Mouse (Mus musculus): Measurements from ENCODE around the gene Usp13. TPM values are rescaled to one million over a fixed set of nuclear protein-coding genes. Genes with fewer than 3 reads are reported as not detected.

Gene Usp13
- 10 to 100 TPM; 18.7 to 22.9 (median 20.5) TPM for total RNA-seq (2022)

DNA sequence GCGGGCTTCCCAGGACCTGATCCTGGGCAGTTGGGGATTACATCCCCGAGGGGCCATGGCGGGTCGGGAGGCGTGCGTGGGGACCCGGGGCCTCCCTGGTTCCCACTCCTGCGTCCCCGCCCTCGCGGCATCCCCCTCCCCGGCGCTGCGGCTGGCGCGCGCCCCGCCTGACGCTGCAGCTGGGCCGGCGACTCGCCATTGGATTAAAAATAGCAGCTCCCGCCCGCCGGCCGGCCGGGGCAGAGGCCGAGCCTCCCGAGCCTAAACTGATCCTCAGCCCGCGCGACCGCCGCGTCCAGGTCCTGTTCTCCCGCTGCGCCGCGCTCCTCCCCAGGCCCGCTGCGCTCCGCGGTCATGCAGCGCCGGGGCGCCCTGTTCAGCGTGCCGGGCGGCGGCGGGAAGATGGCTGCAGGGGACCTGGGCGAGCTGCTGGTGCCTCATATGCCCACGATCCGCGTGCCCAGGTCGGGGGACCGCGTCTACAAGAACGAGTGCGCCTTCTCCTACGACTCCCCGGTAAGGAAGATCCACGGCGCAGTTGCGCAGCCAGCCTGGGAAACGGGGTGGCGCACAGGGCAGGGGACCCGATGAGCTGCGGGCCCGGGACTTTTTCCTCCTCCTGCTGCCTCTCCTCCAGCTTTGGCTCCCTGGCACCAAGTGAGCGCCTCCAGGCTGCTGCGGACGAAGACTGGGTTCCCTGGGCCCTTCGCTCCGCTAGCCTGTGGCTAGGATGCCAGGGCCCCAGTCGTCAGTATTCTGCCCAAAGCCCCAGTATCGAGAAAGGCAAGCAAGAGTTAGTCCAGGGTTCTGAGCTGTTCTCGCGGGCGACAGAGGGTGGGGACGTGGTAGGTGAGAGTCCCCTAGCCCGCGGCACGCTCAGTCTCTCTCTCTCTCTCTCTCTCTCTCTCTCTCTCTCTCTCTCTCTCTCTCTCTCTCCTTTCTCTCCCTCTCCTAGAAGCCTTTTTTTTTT lies at the start of gene Usp13:
Usp13 (plus strand) TSS at position 190 of the 970 bp plus-strand sequence.
- DNase-seq (ENCODE audit: low spot score in 2 of 2) = peak; percentile 31 to 54

DNA sequence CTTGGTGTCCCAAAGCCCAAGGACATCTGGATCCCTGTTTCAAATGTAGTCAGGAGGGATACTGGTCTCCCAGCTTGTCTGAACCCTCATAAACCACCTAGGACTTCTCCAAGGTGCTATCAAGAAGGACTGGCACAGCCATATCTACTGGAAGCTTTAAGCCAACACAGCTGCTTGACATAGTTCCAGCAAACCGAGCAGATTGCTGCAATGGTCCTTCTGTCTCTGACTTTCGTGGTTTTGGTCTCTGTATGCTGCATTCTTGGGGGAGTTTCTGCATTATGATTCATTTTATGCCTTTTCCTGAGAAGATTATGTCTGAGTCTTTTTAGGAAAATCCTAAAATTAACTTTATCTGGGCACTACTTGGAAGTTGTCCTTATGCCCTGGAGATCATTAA lies 46.6 kb upstream of the Usp13 start:
- DNase-seq (ENCODE audit: low spot score in 2 of 2) = no peak

DNA sequence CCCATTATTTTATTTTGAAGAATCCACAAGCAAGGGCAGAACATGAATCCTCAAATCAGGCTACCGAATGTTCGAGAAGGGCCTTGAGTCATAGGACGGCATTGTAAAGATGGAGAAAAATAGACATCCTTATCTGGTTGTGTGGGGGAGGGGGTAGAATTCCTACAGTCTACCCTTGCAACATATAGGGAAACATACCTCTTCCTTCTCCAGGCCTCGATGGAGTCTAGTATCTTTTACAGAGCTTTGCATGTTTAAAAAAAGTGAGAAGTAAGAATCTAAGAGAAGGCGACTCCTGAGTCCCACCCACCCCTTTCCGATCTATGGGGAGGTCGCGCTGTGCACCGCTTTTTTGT lies 367 bp upstream of the Usp13 start:
- no peak for DNase-seq (ENCODE audit: low spot score in 2 of 2)

DNA sequence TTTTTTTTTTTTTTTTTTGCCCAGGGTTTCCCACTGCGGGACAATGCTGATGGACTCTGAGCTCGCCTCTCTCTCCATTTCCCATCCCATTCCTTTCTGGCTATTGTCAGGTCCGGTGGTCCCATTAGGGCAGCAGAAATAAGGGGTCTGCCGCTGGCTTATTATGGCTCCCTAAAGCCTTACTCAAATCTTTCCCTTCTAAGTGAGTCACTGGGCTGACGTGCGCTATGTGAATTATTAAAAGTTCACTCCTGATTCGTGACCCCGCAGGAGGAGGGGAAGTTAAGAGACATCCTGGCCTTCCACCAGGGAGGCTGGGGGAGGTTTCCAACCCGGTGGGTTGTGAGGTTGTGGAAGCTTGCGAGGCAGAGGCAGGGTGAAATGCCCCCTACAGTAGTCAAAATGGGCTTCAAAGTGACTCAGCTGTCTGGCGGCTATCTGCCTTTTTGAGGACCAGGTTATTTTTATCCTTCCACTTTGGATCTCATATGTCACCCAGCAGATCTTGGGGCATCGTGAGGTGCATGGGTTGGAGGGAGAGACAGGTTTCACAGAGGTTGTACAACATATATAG lies 1.1 kb downstream of the Usp13 start:
- no peak for DNase-seq (ENCODE audit: low spot score in 2 of 2)

DNA sequence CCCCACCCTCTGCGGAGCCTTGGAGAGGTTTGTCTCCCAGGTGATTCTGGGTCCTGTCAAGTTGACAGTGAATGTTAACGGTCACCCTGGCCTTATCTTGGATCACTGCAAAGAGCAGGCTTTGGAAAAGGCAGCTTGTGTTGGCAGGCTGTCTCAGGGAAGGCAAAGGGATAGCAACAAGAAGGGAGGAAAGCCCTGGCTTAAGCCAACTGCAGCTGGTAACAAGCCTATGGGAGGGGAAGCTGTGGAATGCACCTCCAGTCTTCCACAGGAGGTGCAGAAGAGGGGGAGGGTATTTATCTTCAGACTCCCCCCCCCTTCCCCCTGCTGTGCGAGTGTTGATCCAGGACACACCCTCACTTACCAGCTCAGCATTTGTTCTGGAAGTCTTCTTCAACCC lies 5.3 kb downstream of the Usp13 start:
- no peak for DNase-seq (ENCODE audit: low spot score in 2 of 2)

DNA sequence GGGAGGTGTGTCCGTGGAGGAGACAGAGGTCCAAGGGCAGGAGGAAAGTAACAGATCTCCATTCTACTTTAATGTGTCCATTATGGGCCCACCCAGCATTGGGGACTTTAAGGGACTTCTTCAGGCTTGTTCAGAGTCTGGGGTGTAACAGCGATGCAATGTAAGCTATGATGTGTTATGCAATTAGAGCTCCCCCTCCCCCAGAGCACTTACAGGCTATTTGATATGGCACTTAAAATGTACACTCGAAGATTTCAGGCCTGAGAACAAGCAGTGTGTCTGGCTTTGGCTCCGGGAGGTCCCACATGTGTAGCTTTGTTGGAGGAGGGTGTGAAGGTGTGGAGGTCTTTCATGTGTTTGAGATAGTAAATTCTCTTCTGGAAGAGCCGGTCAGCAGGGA lies 7.6 kb downstream of the Usp13 start:
- no peak for DNase-seq (ENCODE audit: low spot score in 2 of 2)

DNA sequence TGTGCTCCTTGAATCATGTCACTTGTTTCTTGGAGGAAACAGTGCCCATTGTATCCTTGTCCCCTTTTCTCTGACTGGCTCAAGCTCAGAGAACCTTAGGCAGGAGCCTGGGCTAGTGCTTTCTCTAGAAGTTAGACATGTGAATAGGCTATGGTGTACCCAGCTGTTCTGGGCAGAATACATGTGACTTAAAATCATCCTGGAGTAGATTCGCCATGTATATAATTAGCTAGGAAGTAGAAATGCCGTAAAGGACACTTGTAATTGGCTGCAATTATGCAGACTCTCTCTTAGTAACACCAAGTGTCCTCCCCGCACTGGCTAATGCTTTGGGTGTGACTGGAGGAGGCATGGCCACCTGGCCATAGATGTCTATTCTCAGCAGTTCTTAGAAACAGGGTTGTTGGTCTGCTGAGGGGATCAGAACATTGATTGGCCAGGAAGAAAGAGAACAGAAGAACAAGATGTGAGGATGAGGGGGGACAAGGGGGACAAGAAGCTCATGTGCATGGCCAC lies 8.7 kb downstream of the Usp13 start:
- DNase-seq (ENCODE audit: low spot score in 2 of 2) = no peak

DNA sequence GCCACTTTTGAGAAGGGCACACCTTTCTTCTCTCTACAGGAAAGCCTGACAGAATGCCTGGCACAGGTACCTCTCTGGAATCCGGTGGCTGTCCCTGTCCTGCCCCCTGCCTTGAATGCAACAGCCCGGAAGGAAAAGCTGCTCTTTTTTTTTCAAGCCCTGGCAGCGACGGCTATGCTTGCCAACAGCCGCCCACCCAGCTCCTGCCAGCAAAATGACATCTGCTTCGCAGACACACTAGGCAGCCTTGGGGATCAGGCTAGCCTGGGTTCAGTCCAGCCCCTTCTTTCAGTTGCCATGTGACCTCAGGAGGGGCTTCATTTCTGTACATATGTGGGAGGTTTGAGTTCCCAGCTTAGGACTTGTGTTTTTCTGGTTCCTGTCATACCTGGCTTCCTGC lies 9.4 kb downstream of the Usp13 start:
- peak; percentile 37 to 64 for DNase-seq (ENCODE audit: low spot score in 2 of 2)

DNA sequence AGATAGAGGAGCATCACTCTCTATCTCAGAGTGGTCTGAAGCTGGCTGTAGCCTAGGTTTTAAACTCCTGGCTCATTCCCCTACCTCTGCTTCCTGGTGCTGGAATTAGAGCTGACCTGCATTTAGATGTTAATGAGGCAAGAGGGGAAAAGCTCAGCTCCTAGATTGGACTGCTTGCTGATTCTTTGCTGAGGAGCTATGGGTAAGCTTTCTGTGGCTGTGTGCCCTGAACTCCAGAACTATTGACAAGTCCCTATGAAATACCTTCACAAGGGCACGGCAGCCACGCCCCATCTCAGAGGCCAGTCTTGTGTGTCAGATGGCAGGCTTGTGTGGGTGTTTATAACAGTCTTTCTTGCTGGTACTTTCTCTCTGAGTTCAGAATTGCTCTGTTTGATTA lies 16.5 kb downstream of the Usp13 start:
- no peak for DNase-seq (ENCODE audit: low spot score in 2 of 2)

DNA sequence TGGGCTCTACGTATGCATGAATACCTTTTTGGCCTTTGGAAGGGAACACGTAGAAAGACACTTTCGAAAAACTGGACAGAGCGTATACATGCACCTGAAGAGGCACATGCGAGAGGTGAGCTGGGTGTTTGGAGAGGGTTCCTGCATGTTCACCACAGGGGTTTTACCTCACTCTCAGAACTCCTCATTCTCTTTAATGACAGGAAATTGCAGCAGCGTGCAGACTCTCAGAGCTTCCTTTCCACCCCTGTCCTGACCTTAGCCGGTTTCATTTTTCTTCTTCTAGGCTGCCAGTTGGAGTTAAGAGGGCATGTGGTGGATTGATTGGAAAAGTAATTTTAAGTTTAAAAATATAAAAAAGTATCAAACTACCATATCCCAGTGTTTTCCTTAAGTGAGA lies 20.5 kb downstream of the Usp13 start:
- DNase-seq (ENCODE audit: low spot score in 2 of 2) = no peak

DNA sequence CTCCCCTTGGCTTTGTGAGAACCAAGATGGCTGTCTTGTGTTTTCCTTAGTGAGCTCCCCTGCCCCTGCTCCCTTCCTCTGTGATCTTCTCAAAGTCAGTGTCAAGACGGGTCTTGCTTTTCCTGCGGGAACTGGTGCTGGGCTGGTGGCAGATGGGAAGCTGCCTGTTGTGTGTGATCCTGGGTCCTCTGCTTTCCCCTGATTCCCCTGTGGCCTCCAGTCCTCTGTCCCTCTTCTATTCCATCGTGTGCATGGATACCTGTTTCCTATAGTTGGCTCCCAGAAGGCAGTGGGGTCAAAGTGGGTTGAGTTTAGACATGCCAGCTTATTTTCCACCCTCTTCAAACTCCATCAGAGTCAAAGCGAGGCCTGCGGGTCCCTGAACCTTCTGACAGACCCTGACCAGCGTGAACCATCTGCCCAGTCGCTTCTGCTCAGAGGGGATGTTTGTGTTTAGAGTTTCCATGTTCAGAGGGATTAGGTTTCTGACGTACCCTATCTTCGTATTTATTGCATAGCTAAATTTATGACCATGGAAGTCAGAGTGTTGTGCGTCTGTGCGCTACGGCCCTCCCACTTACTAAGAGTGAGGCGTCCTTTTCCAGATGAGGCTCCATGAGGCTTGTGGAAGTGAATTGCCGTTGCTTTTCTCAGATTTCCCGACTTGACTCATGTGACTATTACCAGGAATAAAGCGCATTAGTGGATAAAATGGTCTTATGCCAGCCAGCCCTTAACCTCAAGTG lies 39.2 kb downstream of the Usp13 start:
- DNase-seq (ENCODE audit: low spot score in 2 of 2) = no peak

DNA sequence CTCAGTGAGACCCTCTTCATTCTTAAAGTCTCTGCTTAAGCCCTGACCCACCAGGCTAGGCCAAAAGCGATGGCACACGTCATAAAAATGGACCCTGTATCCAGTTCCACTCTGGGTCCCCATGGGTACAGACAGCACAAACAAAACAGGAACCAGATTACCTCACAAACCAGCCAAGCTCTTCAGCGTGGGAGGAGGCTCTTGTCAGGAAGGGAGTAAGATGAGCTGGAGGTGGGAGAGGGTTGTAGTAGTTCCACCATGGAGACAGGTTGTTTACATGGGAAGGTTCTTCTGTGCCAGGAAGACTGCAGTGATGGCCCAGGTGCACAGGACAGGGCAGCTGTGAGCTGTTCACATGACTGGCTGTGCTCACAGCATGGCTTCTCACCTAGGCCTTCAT lies 53.7 kb downstream of the Usp13 start:
- DNase-seq (ENCODE audit: low spot score in 2 of 2) = no peak

DNA sequence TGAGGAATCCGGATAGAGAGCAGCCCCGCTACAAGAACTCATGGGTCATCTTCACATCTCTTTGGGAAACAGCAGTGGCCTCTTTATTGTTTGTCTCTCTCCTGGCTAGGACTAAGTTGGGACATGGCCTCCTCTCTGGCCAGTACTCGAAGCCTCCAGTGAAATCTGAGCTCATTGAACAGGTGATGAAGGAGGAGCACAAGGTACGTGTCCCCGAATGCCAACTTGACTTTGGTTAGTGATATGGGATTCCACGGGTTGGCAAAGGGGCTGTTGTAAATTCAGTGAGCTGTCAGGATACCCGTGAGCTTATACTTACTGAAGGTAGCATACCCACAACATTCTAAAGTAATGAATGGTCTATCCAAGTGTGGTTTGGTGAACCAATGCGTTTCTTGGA lies 69.0 kb downstream of the Usp13 start:
- no peak for DNase-seq (ENCODE audit: low spot score in 2 of 2)

DNA sequence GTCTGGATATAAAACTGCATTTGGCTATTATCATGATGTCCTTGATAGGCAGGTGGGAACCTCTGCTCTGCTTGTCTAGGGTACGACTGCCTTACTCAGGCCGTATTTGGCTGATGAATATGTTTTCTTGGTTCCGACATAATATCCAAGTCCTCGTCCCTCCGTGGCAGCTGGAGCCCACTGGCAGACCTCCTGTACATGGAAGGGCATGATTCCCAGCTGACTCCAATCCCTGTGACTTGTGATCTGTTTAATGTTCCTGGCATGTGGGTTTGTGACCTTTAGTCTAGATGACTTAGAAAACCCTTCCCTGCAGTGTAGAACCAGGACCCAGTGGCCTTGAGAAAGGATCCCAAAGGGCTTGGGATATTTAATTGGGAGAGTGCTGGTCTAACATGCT lies 71.5 kb downstream of the Usp13 start:
- no peak for DNase-seq (ENCODE audit: low spot score in 2 of 2)

DNA sequence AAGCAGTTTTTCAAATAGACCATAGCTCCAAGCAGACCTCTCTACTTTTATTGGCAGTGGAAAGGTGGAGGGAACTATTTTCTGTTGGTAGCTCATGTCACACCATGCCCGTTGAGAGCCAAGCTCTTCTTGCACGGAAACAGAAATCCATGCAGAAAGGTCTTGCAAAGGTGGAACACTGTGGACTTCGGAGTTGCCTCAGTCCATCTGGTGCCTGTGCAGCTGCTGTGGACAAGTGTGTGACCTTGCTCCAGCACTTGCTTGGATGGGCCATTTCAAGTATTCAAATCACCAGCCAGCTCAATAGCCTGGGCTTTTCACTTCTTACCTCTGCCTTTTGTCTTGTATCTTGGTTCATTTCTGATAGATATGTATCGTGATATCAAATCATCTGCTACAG lies 72.8 kb downstream of the Usp13 start:
- no peak for DNase-seq (ENCODE audit: low spot score in 2 of 2)

DNA sequence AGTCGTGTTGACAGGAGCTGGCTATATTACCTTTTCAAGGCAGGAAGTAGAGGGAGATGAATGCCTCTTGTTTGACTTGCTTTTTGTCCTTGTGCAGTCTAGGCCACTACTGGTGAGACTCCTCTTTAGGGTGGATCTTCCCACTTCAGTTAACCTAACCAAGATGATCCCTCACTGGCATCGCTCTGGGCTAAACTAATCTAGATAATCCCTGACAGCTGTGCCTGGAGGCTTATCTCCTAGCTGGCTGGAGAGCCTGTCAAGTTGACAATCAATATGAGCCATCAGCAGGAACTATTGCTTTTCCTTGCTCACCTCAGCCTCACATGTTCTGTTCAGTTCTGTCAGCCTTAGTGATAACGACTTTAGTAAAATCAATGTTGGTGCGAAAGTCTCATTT lies 86.1 kb downstream of the Usp13 start:
- DNase-seq (ENCODE audit: low spot score in 2 of 2) = no peak

DNA sequence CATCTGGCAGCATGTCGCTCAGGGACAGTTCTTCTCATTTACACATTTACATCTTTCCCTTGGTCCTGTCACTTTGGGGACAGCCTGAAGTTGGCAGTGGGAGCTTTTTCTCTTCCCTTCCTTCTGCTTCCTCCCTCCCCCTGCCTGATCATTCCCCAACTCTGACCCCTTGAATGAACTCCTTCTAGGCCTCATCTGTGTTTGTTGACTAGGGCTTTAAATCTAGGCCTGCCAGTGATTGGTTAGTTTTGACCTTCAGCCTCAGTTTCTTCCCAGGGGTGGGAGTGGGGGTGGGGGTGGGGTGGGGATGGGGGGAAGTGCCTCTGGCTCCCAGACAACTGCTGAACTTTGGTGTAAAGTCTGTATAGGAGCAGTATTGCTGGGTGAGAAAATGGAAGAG lies 87.3 kb downstream of the Usp13 start:
- DNase-seq (ENCODE audit: low spot score in 2 of 2) = no peak

DNA sequence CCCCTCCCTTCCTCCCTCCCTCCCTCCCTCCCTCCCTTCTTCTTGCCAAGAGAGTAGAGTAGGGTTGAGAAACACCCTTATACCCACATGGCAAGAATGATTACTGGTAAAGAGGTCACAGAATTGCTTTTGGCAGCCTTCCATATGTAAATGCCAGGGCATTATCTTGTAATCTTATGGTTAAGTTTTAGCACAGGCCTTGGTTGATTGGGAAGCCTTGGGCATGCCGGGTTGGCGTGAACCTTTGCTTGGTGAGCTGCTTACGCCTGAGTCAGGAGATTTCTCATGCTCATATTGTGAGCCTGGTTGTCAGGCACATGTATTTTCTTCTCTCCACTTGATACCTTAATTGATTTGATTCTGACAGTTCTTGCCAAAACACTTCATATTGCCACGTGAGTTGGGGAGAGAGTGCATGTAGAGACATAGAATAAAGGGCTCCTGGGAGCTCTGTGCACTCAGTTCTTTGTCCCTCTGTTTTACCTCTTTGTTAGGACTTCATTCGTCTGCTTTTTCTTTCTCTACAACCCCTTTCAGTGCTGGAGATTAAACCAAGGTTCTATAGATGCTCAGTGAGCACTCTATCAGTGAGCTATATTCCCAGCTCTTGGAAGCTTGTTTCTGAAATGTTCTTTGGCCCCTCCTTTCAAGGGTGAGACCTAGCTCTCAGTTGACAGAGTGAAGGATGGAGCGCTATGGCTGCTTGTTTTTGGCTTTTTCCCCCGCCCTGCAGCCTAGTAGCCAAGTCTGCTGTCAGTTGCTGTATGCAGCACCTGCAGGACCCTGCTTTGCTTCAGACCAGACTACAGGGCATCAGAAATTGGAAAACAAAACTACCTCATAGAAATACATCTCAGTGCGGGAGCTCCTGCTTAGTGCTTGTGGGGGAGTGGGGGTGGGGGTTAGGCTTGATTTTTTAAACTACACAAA lies 88.8 kb downstream of the Usp13 start:
- no peak for DNase-seq (ENCODE audit: low spot score in 2 of 2)

DNA sequence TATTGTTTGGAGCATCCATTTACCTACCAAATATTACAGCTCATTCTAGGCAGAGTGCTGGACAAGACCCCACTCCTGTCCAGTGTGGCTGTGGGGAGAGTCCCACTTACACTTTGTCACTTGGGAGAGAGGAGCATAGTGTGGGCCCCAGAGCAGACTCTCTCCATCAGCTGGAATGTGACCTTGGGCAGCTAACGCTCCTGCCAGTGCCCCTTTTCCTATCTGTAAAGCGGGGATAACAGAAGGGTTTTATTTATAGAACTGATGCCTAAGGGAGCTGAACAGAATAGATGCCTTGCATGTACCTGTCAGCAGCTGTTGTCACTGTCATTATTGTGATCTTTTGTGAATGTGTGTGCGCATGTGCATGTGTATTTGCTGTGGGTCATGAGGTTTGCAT lies 91.1 kb downstream of the Usp13 start:
- DNase-seq (ENCODE audit: low spot score in 2 of 2) = no peak

DNA sequence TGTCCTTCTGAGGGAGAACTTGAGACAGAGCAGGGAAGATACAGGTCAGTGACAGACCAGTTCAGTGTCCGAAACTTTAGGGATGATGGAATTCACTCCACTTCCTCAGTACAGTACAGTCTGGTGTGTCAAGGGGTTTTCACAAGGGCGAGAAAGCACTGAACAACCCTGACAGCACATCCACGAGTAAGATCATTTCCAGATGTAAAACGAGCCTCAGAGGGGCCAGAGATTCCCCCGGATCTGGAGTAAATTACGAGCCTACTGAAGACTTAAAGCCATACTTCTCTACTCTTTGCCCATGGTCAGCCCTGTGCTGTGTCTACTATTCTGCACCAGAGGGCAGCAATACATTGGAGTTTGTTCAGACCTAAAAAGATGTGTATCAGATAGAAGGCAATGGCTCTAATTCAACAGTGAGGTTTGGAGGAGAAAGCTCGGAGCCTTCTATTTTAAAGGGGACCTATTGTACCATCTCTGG lies 92.8 kb downstream of the Usp13 start:
- peak; percentile 51 for DNase-seq (ENCODE audit: low spot score in 2 of 2)

DNA sequence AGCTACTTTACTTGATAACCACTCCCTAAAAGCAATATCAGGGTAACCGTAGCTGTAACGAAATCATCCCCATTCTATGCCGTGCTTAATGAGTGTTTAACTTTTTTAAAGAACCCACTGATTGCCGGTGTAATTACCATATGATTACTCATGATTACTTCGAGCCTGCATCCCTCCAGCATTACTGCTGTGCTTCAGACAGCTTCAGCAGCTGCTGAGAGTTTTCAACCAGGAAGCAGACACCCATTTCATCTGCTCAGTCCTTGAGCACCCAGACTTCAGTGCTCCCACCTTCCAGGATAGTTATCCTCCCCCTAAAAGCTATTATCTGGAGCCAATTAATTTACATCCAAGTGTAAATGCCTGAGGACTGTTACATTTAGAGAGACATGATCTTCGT lies 106.8 kb downstream of the Usp13 start:
- no peak for DNase-seq (ENCODE audit: low spot score in 2 of 2)
